ENCODE assay signal across 31 mouse cellular contexts in genomic region chr3:124518786-124519185, GRCm38 (mm10).
DNase-seq lines count a peak whose midpoint lies in the region; ATAC-seq lines count a peak whose summit lies in the region.
"Had no signal": no experiment of that assay in that cellular context is flagged by ENCODE, and none has a peak within 500 bp of the region (broad histone marks: within the 10 kb centered on the region; RNA-seq: fewer than 3 reads in every experiment).

No protein-coding gene starts in this region.

- H3K36me3 ChIP-seq in forebrain, embryonic 14.5 days (ENCODE audit: control insufficient read depth, insufficient read depth, low read length): no peaks in the 10 kb centered on the region
- H3K36me3 ChIP-seq in forebrain, embryonic 15.5 days: no peaks in the 10 kb centered on the region
- H3K36me3 ChIP-seq: embryonic facial prominence, embryonic 10.5 days; embryonic facial prominence, embryonic 13.5 days; G1E; heart, embryonic 10.5 days; heart, embryonic 13.5 days; intestine, embryonic 15.5 days had no signal

- H3K4me1 ChIP-seq in forebrain, embryonic 14.5 days (ENCODE audit: control insufficient read depth, insufficient read depth, low read length): no peaks in the 10 kb centered on the region
- H3K4me1 ChIP-seq in forebrain, embryonic 15.5 days: no peaks in the 10 kb centered on the region
- H3K4me1 ChIP-seq: embryonic facial prominence, embryonic 10.5 days; embryonic facial prominence, embryonic 13.5 days; heart, embryonic 10.5 days; heart, embryonic 13.5 days; intestine, embryonic 15.5 days had no signal

- ATAC-seq in forebrain, embryonic 14.5 days: no peak
- ATAC-seq in forebrain, embryonic 15.5 days (replicated peaks): no peak
- ATAC-seq: forebrain, embryonic 16.5 days; hindbrain, embryonic 16.5 days; intestine, embryonic 15.5 days; Patski had no signal

- no peak overlapping the region for H3K27ac ChIP-seq in forebrain, embryonic 14.5 days (ENCODE audit: low read depth, low read length)
- H3K27ac ChIP-seq in forebrain, embryonic 15.5 days (replicated peaks): no peak overlapping the region
- H3K27ac ChIP-seq: embryonic facial prominence, embryonic 10.5 days; embryonic facial prominence, embryonic 13.5 days; heart, adult 2 months; heart, embryonic 10.5 days; heart, embryonic 13.5 days; intestine, embryonic 15.5 days had no signal

- 74% methylated on average over 2 of the region's 2 CpGs for WGBS in forebrain, embryonic 14.5 days
- 57% methylated on average over 2 of the region's 2 CpGs for WGBS in forebrain, embryonic 15.5 days

- no peak overlapping the region for H3K4me2 ChIP-seq in forebrain, embryonic 14.5 days (ENCODE audit: low read length)
- no peak overlapping the region for H3K4me2 ChIP-seq in forebrain, embryonic 15.5 days (replicated peaks)
- H3K4me2 ChIP-seq: embryonic facial prominence, embryonic 13.5 days; heart, embryonic 13.5 days; intestine, embryonic 15.5 days had no signal

- no peaks in the 10 kb centered on the region for H3K9me3 ChIP-seq in forebrain, embryonic 14.5 days (replicated peaks; ENCODE audit: control insufficient read depth, low read length)
- no peaks in the 10 kb centered on the region for H3K9me3 ChIP-seq in forebrain, embryonic 15.5 days
- H3K9me3 ChIP-seq: embryonic facial prominence, embryonic 10.5 days; embryonic facial prominence, embryonic 13.5 days; G1E; heart, embryonic 10.5 days; heart, embryonic 13.5 days; intestine, embryonic 15.5 days had no signal

- peak; percentile 14 for DNase-seq in forebrain, embryonic 14.5 days (ENCODE audit: low spot score)
- DNase-seq in layer of hippocampus, adult 9-10 months (ENCODE audit: low spot score): peak; percentile 5
- no peak for DNase-seq in layer of hippocampus, postnatal 25 days (ENCODE audit: extremely low spot score in 1 of 2, low spot score in 1 of 2)
- peak; percentile 13 for DNase-seq in brain, adult 2 months (ENCODE audit: low read depth, low spot score)
- DNase-seq in brain, embryonic 18.5 days (ENCODE audit: low read depth, low spot score): peak; percentile 2
- DNase-seq in adrenal gland, adult 8-10 months: no peak
- DNase-seq: adrenal gland, adult 2 months; adrenal gland, postnatal 25 days; B cell, adult 2 months; cerebellum, adult 11-12 months; cerebellum, adult 8-10 months; cerebellum, postnatal 10 days; cerebellum, postnatal 36 days; embryo, embryonic 11 days; gastrocnemius, postnatal 10 days; gastrocnemius, postnatal 36 days; heart, adult 2 months; heart, postnatal 14 days; heart, postnatal 4 days had no signal

- no peaks in the 10 kb centered on the region for H3K27me3 ChIP-seq in forebrain, embryonic 14.5 days (replicated peaks; ENCODE audit: control insufficient read depth, insufficient read depth, low read length)
- no peaks in the 10 kb centered on the region for H3K27me3 ChIP-seq in forebrain, embryonic 15.5 days
- H3K27me3 ChIP-seq: CH12.LX; embryonic facial prominence, embryonic 13.5 days; heart, embryonic 13.5 days; intestine, embryonic 15.5 days had no signal

- H3K4me3 ChIP-seq in forebrain, embryonic 14.5 days (ENCODE audit: low read depth, low read length): no peak overlapping the region
- no peak overlapping the region for H3K4me3 ChIP-seq in forebrain, embryonic 15.5 days
- H3K4me3 ChIP-seq: embryonic facial prominence, embryonic 10.5 days; embryonic facial prominence, embryonic 13.5 days; erythroblast, embryonic 14.5 days; heart, adult 2 months; heart, embryonic 10.5 days; heart, embryonic 13.5 days; intestine, embryonic 15.5 days had no signal

- H3K9ac ChIP-seq in forebrain, embryonic 14.5 days (ENCODE audit: low read length): no peak overlapping the region
- no peak overlapping the region for H3K9ac ChIP-seq in forebrain, embryonic 15.5 days (replicated peaks)
- H3K9ac ChIP-seq: embryonic facial prominence, embryonic 13.5 days; heart, embryonic 13.5 days; intestine, embryonic 15.5 days had no signal

Comparison
In these comparisons a context has a peak if more than half of its experiments do, and no peak if none do; other contexts are left out.
1. DNase-seq: peak in forebrain, embryonic 14.5 days (single experiment), layer of hippocampus, adult 9-10 months (single experiment), brain, adult 2 months (single experiment) and brain, embryonic 18.5 days (single experiment); none in layer of hippocampus, postnatal 25 days (0 of 2) and adrenal gland, adult 8-10 months (single experiment).